Mouse (Mus musculus) c-Kit-negative CD71-positive TER-119-positive erythroid progenitor cells, embryonic 14.5 days (primary cell): ENCODE data around the gene Gm10663.

ENCODE experiments used
- DNase-seq: peaks from one replicate; pipeline ENCODE4 v3.0.0-alpha.2; 2013; ENCODE audit warnings: low read depth, low spot score

Gene Gm10663

DNA sequence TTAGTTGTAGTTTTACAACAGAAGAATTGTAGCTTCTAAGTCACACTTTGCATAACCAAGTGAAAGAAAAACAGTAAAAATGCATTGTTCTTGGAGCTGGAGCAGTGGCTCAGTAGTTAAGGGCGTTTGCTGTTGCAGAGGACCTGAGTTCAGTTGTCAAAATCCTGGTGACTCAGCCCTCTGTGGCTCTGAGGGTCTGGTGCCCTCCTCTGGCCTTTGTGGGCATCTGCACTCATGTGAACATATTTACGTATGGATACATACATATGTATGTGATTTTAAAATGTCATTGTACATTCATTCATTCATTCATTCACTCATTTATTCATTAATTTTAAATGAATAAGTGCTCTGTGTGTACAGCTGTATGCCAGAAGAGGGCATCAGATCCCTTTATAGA is 10.8 kb downstream of the Gm10663 start:
- DNase-seq, result no peak

DNA sequence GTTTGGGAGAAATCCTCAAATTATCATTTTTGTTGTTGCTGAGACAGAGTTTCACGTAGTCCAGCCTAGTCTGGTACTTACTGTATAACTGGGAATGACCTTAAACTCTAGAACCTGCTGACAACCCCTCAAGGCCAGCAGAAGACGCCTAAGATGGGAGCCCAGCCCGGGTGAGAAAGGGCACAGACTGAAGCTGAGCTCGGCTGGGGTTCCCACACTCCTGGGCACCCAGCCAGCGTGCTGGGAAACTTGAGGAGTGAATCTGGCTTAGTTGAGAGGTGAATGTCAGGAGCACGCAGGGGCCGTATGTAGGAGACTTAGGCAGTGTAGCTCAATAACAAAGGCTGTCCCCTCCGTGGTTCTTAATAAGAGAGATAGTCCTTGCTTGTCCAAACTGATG is 12.9 kb downstream of the Gm10663 start:
- no peak for DNase-seq

- DNase-seq, result no peak
These were observed 13.3 kb downstream of the Gm10663 start for GRCm38 (mm10) chr8:65088120-65088519.

DNA sequence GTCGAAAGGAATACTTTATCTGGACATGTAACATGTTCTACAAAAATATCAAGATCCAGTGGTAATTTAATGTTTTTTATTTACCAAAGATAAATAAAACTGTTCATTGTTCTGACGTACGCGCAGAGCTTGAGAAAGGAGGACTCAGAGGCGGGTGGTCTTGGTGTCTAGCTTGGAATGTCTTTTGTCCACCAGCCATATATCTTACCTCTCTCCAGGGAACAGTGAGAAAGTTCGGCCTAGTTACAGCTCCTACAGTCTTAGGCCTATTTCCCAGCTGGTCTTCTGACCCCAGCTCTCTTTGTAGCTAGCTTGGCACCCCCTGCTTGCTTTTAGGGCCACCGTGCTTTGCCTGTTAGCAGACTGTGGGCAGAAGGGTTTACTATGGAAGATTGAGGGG is 14.9 kb downstream of the Gm10663 start:
- no peak for DNase-seq

- DNase-seq, result no peak
These were observed 23.1 kb downstream of the Gm10663 start for GRCm38 (mm10) chr8:65097760-65098415.

GRCm38 (mm10) chr8:65099735-65100134 is 24.9 kb downstream of the Gm10663 start:
- DNase-seq, result no peak

GRCm38 (mm10) chr8:65103632-65104031 is 28.8 kb downstream of the Gm10663 start:
- no peak for DNase-seq

- no peak for DNase-seq
These were observed 29.2 kb downstream of the Gm10663 start for GRCm38 (mm10) chr8:65104041-65104440.

- DNase-seq, result no peak
These were observed 33.3 kb downstream of the Gm10663 start for GRCm38 (mm10) chr8:65107936-65108718.

GRCm38 (mm10) chr8:65108936-65109335 is 34.1 kb downstream of the Gm10663 start:
- no peak for DNase-seq

DNA sequence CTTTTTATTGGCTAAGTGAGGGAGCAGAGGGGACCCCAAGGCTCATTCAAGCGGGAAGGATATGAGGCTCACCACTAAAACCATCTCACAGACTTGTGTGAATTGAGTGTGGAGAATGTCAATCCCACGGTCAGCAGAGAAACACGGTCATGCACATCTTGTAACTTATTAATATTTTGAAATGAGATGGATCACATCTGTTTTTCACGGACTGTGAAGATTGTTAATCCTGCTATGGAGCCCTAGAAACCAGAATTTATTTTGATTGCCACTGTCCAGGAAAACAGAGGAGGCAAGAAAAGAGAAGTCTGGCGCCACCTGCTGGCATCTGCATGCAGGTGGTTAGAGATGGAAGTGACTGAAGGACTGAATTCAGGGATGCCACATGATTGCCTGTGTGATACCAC is 35.5 kb downstream of the Gm10663 start:
- DNase-seq, result no peak

DNA sequence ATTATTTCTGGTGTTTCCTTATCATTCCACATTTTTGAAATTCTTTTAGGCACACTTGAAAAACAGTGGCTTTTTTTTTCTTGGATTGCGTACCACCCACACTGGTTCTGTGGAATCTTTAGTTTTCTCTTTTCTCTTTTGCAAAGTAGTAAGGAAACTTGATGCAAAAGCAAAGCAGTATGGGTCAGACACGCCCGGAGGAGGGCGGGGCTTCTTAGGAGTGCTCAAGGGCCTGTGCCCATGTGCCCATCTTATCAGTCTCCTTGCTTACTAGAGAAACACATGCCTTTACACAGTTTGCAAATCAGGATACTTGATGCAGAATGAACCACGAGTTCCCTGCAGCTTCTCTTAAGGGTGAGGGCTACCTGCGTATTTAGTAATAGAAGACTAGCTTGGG is 37.3 kb downstream of the Gm10663 start:
- DNase-seq, result no peak

DNA sequence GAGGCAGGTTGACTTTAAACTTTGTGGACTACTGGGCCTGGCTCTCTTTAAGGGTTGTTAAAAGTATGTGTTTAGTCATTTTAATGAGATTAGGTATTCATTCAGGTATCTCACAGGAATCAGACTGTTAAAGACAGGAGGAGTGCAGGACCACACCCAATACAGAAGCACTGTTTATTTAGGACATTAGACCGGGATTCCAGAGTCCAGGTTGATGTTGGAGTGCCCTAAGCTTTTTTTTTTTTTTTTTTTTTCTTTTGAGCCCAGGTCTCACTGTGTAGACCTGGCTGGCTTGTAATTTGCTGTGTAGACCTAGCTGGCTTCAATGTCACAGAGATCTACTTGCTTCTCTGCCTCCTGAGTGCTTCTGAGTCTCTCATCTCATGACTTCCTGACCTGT is 51.2 kb downstream of the Gm10663 start:
- no peak for DNase-seq

GRCm38 (mm10) chr8:65126454-65126853 is 51.6 kb downstream of the Gm10663 start:
- no peak for DNase-seq
